Comparison of ENCODE assay signal across 16 mouse cellular contexts in the genomic region with DNA sequence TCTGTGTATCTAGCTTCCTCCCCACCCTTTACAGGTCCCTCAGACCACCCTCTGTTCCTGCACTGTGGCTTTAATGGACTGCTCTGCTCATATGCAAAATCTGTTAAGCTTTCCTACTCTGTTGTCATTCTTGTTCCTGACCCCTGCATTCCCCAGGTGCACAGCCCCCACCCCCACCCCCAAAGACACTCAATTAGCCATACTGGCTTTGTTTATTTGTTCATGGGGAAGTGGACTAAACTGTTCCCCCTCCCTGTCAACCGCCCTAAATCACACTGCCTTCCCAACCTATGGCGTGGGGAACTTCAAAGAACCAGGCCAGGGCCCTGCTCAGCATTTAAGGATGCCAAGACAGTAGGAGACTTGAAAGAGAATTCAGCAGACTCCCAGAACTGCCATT.
DNase-seq lines count a peak whose midpoint lies in the region; ATAC-seq lines count a peak whose summit lies in the region.
"Had no signal": no experiment of that assay in that cellular context is flagged by ENCODE, and none has a peak within 500 bp of the region (broad histone marks: within the 10 kb centered on the region; RNA-seq: fewer than 3 reads in every experiment).

No protein-coding gene starts in this region.

- no peak overlapping the region for H3K4me2 ChIP-seq in forebrain, embryonic 11.5 days (ENCODE audit: low read depth, low read length, severe bottlenecking)
- no peak overlapping the region for H3K4me2 ChIP-seq in embryonic facial prominence, embryonic 15.5 days (replicated peaks)
- H3K4me2 ChIP-seq: forebrain, embryonic 13.5 days had no signal

- H3K4me3 ChIP-seq in forebrain, embryonic 10.5 days: no peak overlapping the region
- H3K4me3 ChIP-seq in forebrain, embryonic 11.5 days (ENCODE audit: low read depth, low read length): no peak overlapping the region
- H3K4me3 ChIP-seq in embryonic facial prominence, embryonic 15.5 days (replicated peaks): no peak overlapping the region
- H3K4me3 ChIP-seq: forebrain, embryonic 13.5 days; gastrocnemius, adult 2 months had no signal

- peak overlapping the region; percentile 80 for H3K27ac ChIP-seq in forebrain, embryonic 10.5 days
- H3K27ac ChIP-seq in forebrain, embryonic 11.5 days (ENCODE audit: low read depth, low read length): no peak overlapping the region
- 0 out of 2 replicates have a peak overlapping the region, but pooled peaks have one; percentile 3 for H3K27ac ChIP-seq in embryonic facial prominence, embryonic 15.5 days (replicated peaks)
- H3K27ac ChIP-seq: forebrain, embryonic 13.5 days; gastrocnemius, adult 2 months had no signal

- 3% methylated on average over 2 of the region's 2 CpGs for WGBS in forebrain, embryonic 10.5 days
- WGBS in forebrain, embryonic 11.5 days: 7% methylated on average over 2 of the region's 2 CpGs
- WGBS in embryonic facial prominence, embryonic 15.5 days: 31% methylated on average over 2 of the region's 2 CpGs

- H3K27me3 ChIP-seq in forebrain, embryonic 10.5 days (ENCODE audit: poor library complexity, severe bottlenecking): no peaks in the 10 kb centered on the region
- no peaks in the 10 kb centered on the region for H3K27me3 ChIP-seq in forebrain, embryonic 11.5 days (ENCODE audit: control insufficient read depth, insufficient read depth, low read length)
- H3K27me3 ChIP-seq in embryonic facial prominence, embryonic 15.5 days: no peaks in the 10 kb centered on the region
- H3K27me3 ChIP-seq: CH12.LX; forebrain, embryonic 13.5 days had no signal

- peaks cover 12% of the 10 kb centered on the region for H3K9me3 ChIP-seq in forebrain, embryonic 10.5 days
- no peaks in the 10 kb centered on the region for H3K9me3 ChIP-seq in forebrain, embryonic 11.5 days (ENCODE audit: control insufficient read depth, low read length)
- H3K9me3 ChIP-seq in embryonic facial prominence, embryonic 15.5 days (replicated peaks): no peaks in the 10 kb centered on the region
- H3K9me3 ChIP-seq: forebrain, embryonic 13.5 days had no signal

- DNase-seq in forebrain, embryonic 10.5 days (ENCODE audit: extremely low spot score, low spot score): no peak
- DNase-seq in forebrain, embryonic 11.5 days (ENCODE audit: low spot score): no peak
- DNase-seq in kidney, postnatal 4 days: peak; percentile 17 to 39
- no peak for DNase-seq in kidney, postnatal 36 days
- peak; percentile 60 for DNase-seq in embryo, embryonic 10.5 days (ENCODE audit: low spot score)
- DNase-seq in frontal cortex, postnatal 36 days (ENCODE audit: low spot score in 2 of 2): no peak
- DNase-seq in liver: no peak
- DNase-seq: cerebellum, adult 9-10 months; gastrocnemius, adult 2 months; heart, adult 18-20 months; kidney, adult 8-10 months; lung, adult 18-20 months; lung, postnatal 4 days had no signal

- H3K9ac ChIP-seq in forebrain, embryonic 11.5 days (ENCODE audit: low read length): no peak overlapping the region
- no peak overlapping the region for H3K9ac ChIP-seq in embryonic facial prominence, embryonic 15.5 days
- H3K9ac ChIP-seq: forebrain, embryonic 13.5 days had no signal

- H3K36me3 ChIP-seq in forebrain, embryonic 10.5 days (replicated peaks): no peaks in the 10 kb centered on the region
- H3K36me3 ChIP-seq in forebrain, embryonic 11.5 days (ENCODE audit: control insufficient read depth, insufficient read depth, low read length): no peaks in the 10 kb centered on the region
- no peaks in the 10 kb centered on the region for H3K36me3 ChIP-seq in embryonic facial prominence, embryonic 15.5 days

- H3K4me1 ChIP-seq in forebrain, embryonic 10.5 days: peaks cover 35% of the 10 kb centered on the region
- peaks cover 6% of the 10 kb centered on the region; the same call in 1 of the 2 replicates for H3K4me1 ChIP-seq in forebrain, embryonic 11.5 days (replicated peaks; ENCODE audit: control insufficient read depth, insufficient read depth, low read length)
- 0 out of 2 replicates have a peak, but pooled peaks cover 9% of the 10 kb centered on the region for H3K4me1 ChIP-seq in embryonic facial prominence, embryonic 15.5 days

- no peak for ATAC-seq in forebrain, embryonic 11.5 days (replicated peaks; ENCODE audit: low FRiP score)
- no peak for ATAC-seq in embryonic facial prominence, embryonic 15.5 days (ENCODE audit: insufficient number of reproducible peaks, low FRiP score, low TSS enrichment, low read depth)
- ATAC-seq: forebrain, embryonic 13.5 days had no signal

Comparison
In these comparisons a context has a peak if more than half of its experiments do, and no peak if none do; other contexts are left out.
1. DNase-seq: peak in kidney, postnatal 4 days (2 of 2) and embryo, embryonic 10.5 days (single experiment); none in forebrain, embryonic 10.5 days (single experiment), forebrain, embryonic 11.5 days (single experiment), kidney, postnatal 36 days (0 of 2), frontal cortex, postnatal 36 days (0 of 2) and liver (single experiment).